Mouse (Mus musculus) heart, postnatal 4 days (tissue): ENCODE data around the gene Gas2l3. TPM values are rescaled to one million over a fixed set of nuclear protein-coding genes. Genes with fewer than 3 reads are reported as not detected.

ENCODE experiments used
- DNase-seq: peaks from one replicate; pipeline ENCODE4 v3.0.0; 2021
- total RNA-seq, 2 experiments: library from RNA; stranded (reverse); gene quantifications; 2 replicates each; pipeline ENCODE4 v1.2.3; 2021

Gene Gas2l3
- 10 to 100 TPM; 36.7 to 36.8 TPM for total RNA-seq

DNA sequence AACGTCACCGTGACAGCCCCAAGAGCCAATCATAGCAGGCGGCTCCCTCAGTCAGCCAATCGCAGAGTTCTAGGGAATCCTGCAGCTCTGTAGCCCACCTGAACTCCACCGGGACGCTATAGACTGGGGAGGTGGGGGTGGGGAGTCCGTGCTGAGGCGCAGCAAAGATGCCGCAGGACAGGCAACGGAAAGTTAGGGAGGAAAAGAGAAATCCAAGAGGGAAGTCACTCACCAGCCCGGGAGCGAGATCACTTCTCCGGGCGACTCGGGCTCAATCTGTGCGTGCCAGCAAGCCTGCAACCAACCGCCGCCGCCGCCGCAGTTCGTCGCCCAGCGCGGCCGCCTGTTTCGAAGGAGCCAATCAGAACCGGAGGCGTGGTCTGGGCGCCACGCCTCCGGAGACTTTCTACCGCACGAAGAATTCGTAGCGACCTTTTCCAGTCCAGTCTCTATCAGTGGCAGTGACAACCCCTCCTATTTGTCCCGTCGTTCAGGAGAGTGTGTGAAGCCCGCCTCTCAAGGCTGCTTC, at the start of gene Gas2l3:
Gene Gas2l3, minus strand, starts transcription at position 345 of the 529 bp plus-strand sequence.
- peak; percentile 88 for DNase-seq

DNA sequence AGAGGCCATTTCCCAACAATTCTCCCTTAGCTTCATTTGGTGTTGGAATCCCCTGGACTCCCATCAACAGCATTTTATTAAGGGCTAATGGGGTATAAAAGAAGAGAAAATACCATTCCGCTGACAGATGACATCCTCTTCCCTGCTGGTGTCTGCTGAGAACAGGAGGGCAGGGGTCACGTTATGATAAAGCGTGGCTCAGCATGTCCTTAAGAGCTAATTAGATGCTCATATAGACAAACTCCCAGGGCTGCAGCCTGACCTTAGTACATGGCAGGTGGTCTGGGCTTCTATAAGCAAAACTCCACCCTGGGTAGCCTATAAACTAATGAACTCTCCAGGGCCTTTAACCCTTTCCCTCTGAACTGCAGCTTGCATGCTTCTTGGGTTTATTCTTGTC, 47.6 kb upstream of the Gas2l3 start:
- DNase-seq, result no peak

GRCm38 (mm10) chr10:89490250-89490649, 46.5 kb upstream of the Gas2l3 start:
- DNase-seq, result no peak

DNA sequence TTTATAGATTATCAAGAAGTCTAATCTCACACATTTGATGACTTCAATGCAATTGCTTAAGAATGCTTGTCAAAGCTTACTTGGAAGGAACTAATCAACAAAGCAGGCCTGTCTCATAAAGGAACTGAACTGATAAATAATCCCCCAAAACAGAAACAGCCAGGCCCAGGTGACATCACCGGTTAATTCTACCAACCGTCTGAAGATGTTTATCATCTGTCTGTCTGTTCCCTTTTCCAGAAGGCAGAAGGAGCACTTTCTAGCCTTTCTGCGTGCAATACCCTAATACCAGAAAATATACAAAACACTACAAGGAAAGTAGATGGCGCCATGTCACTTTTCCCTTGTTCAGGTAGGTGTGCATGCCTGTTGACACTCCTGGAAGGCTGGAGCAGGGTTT, 45.7 kb upstream of the Gas2l3 start:
- DNase-seq, result no peak

DNA sequence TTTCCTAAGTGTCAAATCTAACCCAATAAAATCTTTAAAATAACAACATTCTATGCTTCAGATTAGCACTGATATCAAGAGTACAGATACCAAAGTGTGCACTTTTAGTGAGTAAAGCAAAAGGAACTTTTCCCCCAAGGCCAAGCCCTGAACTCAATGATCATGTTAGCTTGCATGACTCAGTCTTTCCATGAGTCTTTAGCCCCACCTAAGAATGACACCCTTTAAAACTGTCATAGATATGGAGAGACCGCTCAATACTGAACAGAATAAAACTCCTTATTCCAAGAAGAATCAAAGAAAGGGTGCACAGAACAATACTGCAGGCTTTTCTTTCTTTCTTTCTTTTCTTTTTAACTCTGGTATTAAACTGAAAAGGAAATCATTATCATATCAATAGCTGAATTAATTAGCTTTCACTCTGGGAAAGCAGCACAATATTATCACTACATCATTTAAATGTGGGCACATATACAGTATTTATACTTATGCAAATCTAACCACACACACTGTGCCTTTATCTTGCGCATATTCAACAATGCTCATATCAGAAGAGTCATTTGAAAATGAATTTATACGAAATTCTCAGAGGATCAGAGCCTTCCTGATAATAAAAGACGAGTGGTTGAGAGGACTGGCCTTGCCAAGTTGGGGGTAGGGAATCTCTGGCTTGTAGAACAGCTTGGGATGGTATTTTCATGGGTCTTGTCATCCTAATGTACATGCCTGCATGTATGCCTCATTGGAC, 43.4 kb upstream of the Gas2l3 start:
- no peak for DNase-seq

- no peak for DNase-seq
Measured at GRCm38 (mm10) chr10:89484907-89485306, 41.1 kb upstream of the Gas2l3 start.

DNA sequence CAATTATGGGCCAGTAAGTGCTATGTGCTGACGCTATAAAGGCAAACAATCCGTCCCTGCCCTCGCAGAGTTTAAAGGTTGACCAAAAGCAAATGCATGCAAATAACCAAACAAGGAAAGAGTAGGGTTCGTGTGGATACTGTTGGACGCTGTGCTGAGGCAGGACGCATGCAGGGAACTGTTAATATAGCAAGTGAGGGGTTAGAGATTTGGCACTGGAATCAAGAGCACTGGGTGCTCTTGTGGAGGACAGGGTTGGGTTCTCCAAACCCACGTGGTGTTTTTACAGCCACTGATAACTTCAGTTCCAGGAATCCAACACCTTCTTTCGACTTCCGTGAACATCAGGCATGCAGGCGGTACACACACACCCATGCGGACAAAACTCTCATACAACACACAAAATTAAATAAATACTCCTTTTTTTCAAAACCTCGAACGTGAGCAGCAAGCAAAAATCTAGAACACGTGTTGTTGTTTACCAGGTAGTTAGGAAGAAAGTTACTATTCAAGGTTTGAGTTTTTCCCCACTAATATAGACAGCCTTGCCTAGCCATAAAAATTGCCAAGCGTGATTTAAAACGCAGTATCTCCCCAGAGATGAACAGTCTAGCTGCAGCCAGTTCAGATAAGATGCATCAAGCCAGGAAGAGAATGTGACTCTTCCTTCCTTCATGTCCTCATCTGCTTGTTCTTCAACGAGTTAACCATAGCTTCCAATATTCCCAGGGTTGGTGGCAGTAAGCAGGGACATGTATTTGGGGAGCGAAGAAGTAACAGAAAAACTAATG, 40.2 kb upstream of the Gas2l3 start:
- DNase-seq, result no peak

DNA sequence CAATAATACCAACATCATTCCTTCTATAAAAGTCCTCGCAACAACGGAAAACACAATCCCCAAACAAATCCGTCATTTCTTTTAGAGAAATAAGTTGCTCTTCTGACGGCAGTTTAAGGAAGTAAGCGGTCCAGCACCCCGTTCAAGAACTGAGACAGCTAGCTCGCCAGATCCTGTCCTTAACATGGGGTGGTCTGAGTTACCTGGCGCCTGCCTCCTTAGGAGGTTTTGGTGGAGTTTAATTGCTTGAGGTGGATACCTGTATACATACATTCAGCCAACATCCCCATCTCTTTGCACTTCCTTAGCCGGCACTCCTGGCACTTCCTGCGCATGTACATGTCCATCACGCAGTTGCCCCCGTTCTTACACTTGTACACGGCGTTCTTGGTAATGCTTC, 39.3 kb upstream of the Gas2l3 start:
- DNase-seq, result no peak

- no peak for DNase-seq
Measured at GRCm38 (mm10) chr10:89482142-89482681, 38.4 kb upstream of the Gas2l3 start.

- no peak for DNase-seq
Measured at GRCm38 (mm10) chr10:89481638-89482037, 37.9 kb upstream of the Gas2l3 start.

GRCm38 (mm10) chr10:89478766-89479165, 35.0 kb upstream of the Gas2l3 start:
- DNase-seq, result no peak

DNA sequence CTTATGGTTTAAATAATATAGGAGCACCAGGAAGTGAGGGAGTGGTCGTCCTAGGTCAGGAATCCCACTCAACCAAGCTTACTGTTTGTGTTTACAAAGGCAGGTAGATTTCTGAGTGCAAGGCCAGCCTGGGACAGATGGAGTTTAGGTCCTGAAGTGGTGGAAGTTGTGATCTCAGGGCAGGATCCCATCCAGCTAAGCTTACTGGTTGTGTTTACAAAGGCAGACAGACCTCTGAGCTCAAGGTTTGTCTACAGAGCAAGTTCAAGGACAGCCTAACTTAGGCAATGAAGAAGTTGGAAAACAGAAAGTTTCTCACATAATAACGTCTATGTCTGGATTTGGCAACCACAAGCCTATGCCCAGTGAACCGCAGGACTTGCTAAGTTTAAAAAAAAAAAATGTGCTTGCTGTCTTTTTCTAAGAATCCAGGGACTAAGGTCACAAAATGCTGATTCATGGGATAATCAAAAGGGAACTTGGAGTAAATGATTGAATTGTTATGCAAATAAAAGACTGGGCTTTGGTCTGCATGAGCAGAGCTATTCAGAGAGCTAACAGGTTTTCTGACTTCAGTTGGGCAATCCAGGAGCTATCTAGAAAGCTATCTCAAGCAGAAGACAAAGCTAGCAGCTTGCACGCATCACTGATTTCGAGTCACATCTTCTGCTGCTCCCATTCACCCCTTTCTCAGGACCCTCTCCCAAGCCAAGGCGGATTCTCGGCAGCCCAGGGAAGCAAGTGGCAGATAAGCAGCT, 27.0 kb upstream of the Gas2l3 start:
- no peak for DNase-seq

GRCm38 (mm10) chr10:89464760-89465405, 21.1 kb upstream of the Gas2l3 start:
- no peak for DNase-seq

DNA sequence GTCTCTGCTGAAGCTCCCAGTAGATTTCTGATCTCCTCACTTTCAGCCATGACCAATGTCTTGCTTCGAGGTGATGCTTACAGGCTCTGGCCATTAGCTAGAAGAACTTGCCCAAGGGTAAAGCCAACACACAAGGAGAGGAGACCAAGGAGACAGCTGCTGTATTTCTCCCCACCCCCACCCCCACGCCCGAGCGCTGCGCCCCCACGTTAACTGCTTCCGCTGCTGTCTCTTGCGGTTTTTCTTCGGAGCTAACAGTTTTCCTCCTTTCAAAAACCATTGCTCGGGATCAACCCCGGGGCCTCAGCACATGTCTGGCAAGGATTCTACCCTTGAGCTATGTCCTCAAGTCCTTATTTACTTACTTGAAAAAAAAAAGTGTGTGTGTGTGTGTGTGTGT, 19.1 kb upstream of the Gas2l3 start:
- DNase-seq, result no peak

DNA sequence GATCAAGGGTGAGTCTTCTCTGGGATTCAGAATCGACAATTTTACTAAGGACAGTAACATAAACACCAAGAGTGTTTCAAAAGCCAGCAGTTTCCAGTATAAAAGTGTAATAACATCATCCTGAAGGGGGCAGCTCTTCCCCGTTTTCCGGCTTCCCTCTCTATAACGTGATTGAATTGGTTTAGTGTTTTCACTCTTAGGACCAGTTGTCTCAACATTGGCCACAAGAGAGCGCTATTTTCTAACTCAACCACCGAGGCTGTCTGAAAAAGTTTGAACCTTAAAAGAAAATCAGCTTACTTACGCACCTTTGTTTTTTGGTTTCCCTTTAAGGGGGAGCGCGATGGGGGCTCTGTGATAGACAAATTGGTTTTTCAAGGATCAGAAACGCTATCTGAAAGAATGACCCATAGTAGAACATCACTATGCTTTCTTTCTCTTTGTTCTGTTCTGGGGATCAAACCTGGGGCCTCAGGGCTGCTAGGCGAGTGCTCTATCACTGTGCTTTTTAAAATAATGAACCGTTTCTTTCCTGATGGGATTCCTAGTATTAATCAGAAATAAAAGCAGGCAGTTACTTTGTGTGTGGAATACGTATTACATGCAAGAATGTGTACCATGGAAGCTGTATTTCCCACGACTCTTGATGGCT, 18.2 kb upstream of the Gas2l3 start:
- peak; percentile 86 for DNase-seq

- DNase-seq, result no peak
Measured at GRCm38 (mm10) chr10:89460972-89461371, 17.2 kb upstream of the Gas2l3 start.

DNA sequence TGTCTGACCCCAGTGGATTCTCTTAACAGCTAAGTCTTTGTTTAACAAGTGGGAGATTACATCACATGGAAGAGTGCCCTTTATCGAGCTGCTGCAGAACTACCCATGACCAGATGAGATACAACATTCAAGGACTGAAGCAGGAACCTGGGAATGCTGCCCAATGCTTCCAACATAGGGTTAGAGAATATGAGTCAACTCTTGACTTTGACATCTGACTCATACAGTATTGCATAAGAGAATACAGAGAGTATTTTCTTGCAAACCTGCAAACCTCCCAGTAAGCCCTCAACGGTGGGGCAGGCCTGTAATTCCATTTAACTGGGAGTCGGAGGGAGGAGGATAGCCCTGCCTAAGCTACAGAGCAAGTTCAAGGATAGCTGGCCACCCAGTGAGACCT, 15.0 kb upstream of the Gas2l3 start:
- DNase-seq, result no peak

DNA sequence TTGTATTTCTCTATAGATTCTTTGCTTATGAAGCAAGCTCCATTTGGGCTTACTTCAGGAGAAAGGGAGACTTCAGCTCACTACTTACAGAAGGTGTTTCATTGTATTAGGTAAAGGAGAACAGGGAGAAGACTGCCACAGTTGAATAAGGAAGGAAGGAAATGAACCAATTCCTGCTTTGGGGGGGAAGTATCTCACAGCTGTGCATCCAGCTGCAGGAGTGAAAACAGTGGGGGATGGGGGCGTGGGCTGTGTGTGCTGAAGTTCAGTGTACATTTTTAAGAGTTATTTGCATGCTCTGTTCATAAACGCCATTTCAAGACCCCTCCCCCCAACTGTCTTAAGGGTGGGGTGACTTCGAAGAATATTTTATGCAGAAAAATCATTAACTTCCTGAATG, 10.0 kb upstream of the Gas2l3 start:
- no peak for DNase-seq

GRCm38 (mm10) chr10:89453068-89453641, 9.4 kb upstream of the Gas2l3 start:
- no peak for DNase-seq

GRCm38 (mm10) chr10:89450411-89450810, 6.6 kb upstream of the Gas2l3 start:
- DNase-seq, result no peak

DNA sequence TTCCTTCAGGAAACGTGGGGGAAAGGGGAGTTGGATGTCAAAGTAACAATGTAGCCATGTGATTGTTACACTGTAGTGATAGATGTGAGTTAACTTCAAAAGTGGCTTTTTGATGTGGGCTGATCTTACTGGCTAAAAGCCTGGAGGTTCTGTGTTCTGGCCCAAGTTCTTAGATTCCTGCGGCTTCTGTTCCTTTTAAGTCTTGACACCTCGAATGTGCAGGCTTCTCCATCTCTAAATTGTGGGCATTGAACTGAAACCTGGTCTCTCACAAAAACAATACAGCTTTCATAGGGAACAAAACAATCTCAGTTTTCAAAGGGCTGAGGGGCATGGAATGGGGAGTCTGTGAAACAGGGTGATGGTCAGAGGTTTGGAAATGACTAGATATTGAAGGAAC, 614 bp upstream of the Gas2l3 start:
- no peak for DNase-seq
